Mouse (Mus musculus): ENCODE measurements around the gene Olfr370. TPM values are rescaled to one million over a fixed set of nuclear protein-coding genes. Genes with fewer than 3 reads are reported as not detected.
"Not testable (repeated sequence)": the region's sequence is repeated elsewhere in the genome, so short reads cannot be mapped to it uniquely, and the experiment has no call there.

Olfr370 gene
- 0.06 TPM in 1 of 2 replicates, not detected in the other for polyA plus RNA-seq (2015; fragmentation: Nextera tagmentation; extraction: Ambion mirVana)

GRCm38 (mm10) chr8:83535736-83536135, at the start of gene Olfr370:
Gene Olfr370 (plus strand): TSS chr8:83535780.
- no peak for ATAC-seq
- Histone ChIP-seq H3K9me3 (ENCODE audit: control insufficient read depth, low read length) (no peaks in the 10 kb centered on the region), H3K4me2 (ENCODE audit: low read length) (no peak within 1 kb of the TSS), H3K9ac (ENCODE audit: low read depth, low read length) (no peak within 1 kb of the TSS), H3K27ac (ENCODE audit: low read depth, low read length) (no peak within 1 kb of the TSS), H3K4me1 (ENCODE audit: control insufficient read depth, insufficient read depth, low read depth, low read length) (no peaks in the 10 kb centered on the region), H3K4me3 (ENCODE audit: low read length) (no peak within 1 kb of the TSS), H3K27me3 (replicated peaks; ENCODE audit: control insufficient read depth, insufficient read depth, low read length) (no peaks in the 10 kb centered on the region), H3K36me3 (ENCODE audit: control insufficient read depth, insufficient read depth, low read length) (no peaks in the 10 kb centered on the region)
- WGBS, result 79% methylated on average over 3 of the region's 3 CpGs

- H3K36me3 ChIP-seq (ENCODE audit: control insufficient read depth, insufficient read depth, low read length), result no peaks in the 10 kb centered on the region
- H3K27me3 ChIP-seq (replicated peaks; ENCODE audit: control insufficient read depth, insufficient read depth, low read length), result no peaks in the 10 kb centered on the region
- H3K27ac ChIP-seq (ENCODE audit: low read depth, low read length), result no peak overlapping the region
- ATAC-seq, result no peak
- peaks cover 6% of the 10 kb centered on the region; the same call in 1 of the 2 replicates for H3K9me3 ChIP-seq (ENCODE audit: control insufficient read depth, low read length)
- H3K4me3 ChIP-seq (ENCODE audit: low read length), result no peak overlapping the region
- no peaks in the 10 kb centered on the region for H3K4me1 ChIP-seq (ENCODE audit: control insufficient read depth, insufficient read depth, low read depth, low read length)
- no peak overlapping the region for H3K9ac ChIP-seq (ENCODE audit: low read depth, low read length)
- 85% methylated on average over 3 of the region's 3 CpGs for WGBS
- H3K4me2 ChIP-seq (ENCODE audit: low read length), result no peak overlapping the region
Observed at GRCm38 (mm10) chr8:83511696-83512095, 23.9 kb upstream of the Olfr370 start.

GRCm38 (mm10) chr8:83520432-83520831, 15.1 kb upstream of the Olfr370 start:
- H3K9me3 ChIP-seq (ENCODE audit: control insufficient read depth, low read length), result no peaks in the 10 kb centered on the region
- H3K27me3 ChIP-seq (replicated peaks; ENCODE audit: control insufficient read depth, insufficient read depth, low read length), result no peaks in the 10 kb centered on the region
- H3K36me3 ChIP-seq (ENCODE audit: control insufficient read depth, insufficient read depth, low read length), result no peaks in the 10 kb centered on the region
- no peaks in the 10 kb centered on the region for H3K4me1 ChIP-seq (ENCODE audit: control insufficient read depth, insufficient read depth, low read depth, low read length)
- H3K4me3 ChIP-seq (ENCODE audit: low read length), result no peak overlapping the region
- H3K27ac ChIP-seq (ENCODE audit: low read depth, low read length), result no peak overlapping the region
- H3K9ac ChIP-seq (ENCODE audit: low read depth, low read length), result no peak overlapping the region
- H3K4me2 ChIP-seq (ENCODE audit: low read length), result no peak overlapping the region
- WGBS, result 74% methylated on average over 3 of the region's 3 CpGs
- ATAC-seq, result no peak

- not testable (repeated sequence) for H3K27me3 ChIP-seq (replicated peaks; ENCODE audit: control insufficient read depth, insufficient read depth, low read length); H3K9me3 ChIP-seq (ENCODE audit: control insufficient read depth, low read length); ATAC-seq; H3K4me2 ChIP-seq (ENCODE audit: low read length); H3K27ac ChIP-seq (ENCODE audit: low read depth, low read length); H3K4me1 ChIP-seq (ENCODE audit: control insufficient read depth, insufficient read depth, low read depth, low read length); H3K4me3 ChIP-seq (ENCODE audit: low read length); H3K9ac ChIP-seq (ENCODE audit: low read depth, low read length); H3K36me3 ChIP-seq (ENCODE audit: control insufficient read depth, insufficient read depth, low read length)
- 83% methylated on average over 3 of the region's 3 CpGs for WGBS
Observed at GRCm38 (mm10) chr8:83520907-83521306, 14.7 kb upstream of the Olfr370 start.

- Histone ChIP-seq H3K4me1 (ENCODE audit: control insufficient read depth, insufficient read depth, low read depth, low read length) (no peaks in the 10 kb centered on the region), H3K9ac (ENCODE audit: low read depth, low read length) (no peak overlapping the region), H3K27ac (ENCODE audit: low read depth, low read length) (no peak overlapping the region), H3K27me3 (replicated peaks; ENCODE audit: control insufficient read depth, insufficient read depth, low read length) (no peaks in the 10 kb centered on the region), H3K36me3 (ENCODE audit: control insufficient read depth, insufficient read depth, low read length) (no peaks in the 10 kb centered on the region), H3K9me3 (ENCODE audit: control insufficient read depth, low read length) (no peaks in the 10 kb centered on the region), H3K4me2 (ENCODE audit: low read length) (no peak overlapping the region), H3K4me3 (ENCODE audit: low read length) (no peak overlapping the region)
- no peak for ATAC-seq
- 39% methylated on average over 1 of the region's 1 CpGs for WGBS
Observed at GRCm38 (mm10) chr8:83521310-83521709, 14.3 kb upstream of the Olfr370 start.

GRCm38 (mm10) chr8:83534802-83535201, 778 bp upstream of the Olfr370 start:
- no peak for ATAC-seq
- H3K4me3 ChIP-seq (ENCODE audit: low read length), result no peak overlapping the region
- H3K9ac ChIP-seq (ENCODE audit: low read depth, low read length), result no peak overlapping the region
- H3K36me3 ChIP-seq (ENCODE audit: control insufficient read depth, insufficient read depth, low read length), result no peaks in the 10 kb centered on the region
- no peaks in the 10 kb centered on the region for H3K27me3 ChIP-seq (replicated peaks; ENCODE audit: control insufficient read depth, insufficient read depth, low read length)
- H3K27ac ChIP-seq (ENCODE audit: low read depth, low read length), result no peak overlapping the region
- WGBS, result 79% methylated on average over 2 of the region's 2 CpGs
- H3K9me3 ChIP-seq (ENCODE audit: control insufficient read depth, low read length), result no peaks in the 10 kb centered on the region
- no peak overlapping the region for H3K4me2 ChIP-seq (ENCODE audit: low read length)
- no peaks in the 10 kb centered on the region for H3K4me1 ChIP-seq (ENCODE audit: control insufficient read depth, insufficient read depth, low read depth, low read length)

- Histone ChIP-seq H3K27ac (ENCODE audit: low read depth, low read length) (no peak overlapping the region), H3K27me3 (replicated peaks; ENCODE audit: control insufficient read depth, insufficient read depth, low read length) (no peaks in the 10 kb centered on the region), H3K4me3 (ENCODE audit: low read length) (no peak overlapping the region), H3K36me3 (ENCODE audit: control insufficient read depth, insufficient read depth, low read length) (no peaks in the 10 kb centered on the region), H3K9me3 (ENCODE audit: control insufficient read depth, low read length) (no peaks in the 10 kb centered on the region), H3K4me1 (ENCODE audit: control insufficient read depth, insufficient read depth, low read depth, low read length) (peaks cover 4% of the 10 kb centered on the region), H3K4me2 (ENCODE audit: low read length) (no peak overlapping the region), H3K9ac (ENCODE audit: low read depth, low read length) (no peak overlapping the region)
- WGBS, result 87% methylated on average over 3 of the region's 3 CpGs
- no peak for ATAC-seq
Observed at GRCm38 (mm10) chr8:83562669-83563068, 27.1 kb downstream of the Olfr370 start.

- peaks cover 10% of the 10 kb centered on the region for H3K4me1 ChIP-seq (ENCODE audit: control insufficient read depth, insufficient read depth, low read depth, low read length)
- no peak overlapping the region for H3K4me2 ChIP-seq (ENCODE audit: low read length)
- H3K4me3 ChIP-seq (ENCODE audit: low read length), result no peak overlapping the region
- no peak for ATAC-seq
- no peaks in the 10 kb centered on the region for H3K9me3 ChIP-seq (ENCODE audit: control insufficient read depth, low read length)
- no peaks in the 10 kb centered on the region for H3K27me3 ChIP-seq (replicated peaks; ENCODE audit: control insufficient read depth, insufficient read depth, low read length)
- 73% methylated on average over 4 of the region's 4 CpGs for WGBS
- no peak overlapping the region for H3K27ac ChIP-seq (ENCODE audit: low read depth, low read length)
- H3K36me3 ChIP-seq (ENCODE audit: control insufficient read depth, insufficient read depth, low read length), result no peaks in the 10 kb centered on the region
- no peak overlapping the region for H3K9ac ChIP-seq (ENCODE audit: low read depth, low read length)
Observed at GRCm38 (mm10) chr8:83563246-83563645, 27.7 kb downstream of the Olfr370 start.

- peaks cover 13% of the 10 kb centered on the region for H3K4me1 ChIP-seq (ENCODE audit: control insufficient read depth, insufficient read depth, low read depth, low read length)
- WGBS, result 79% methylated on average over 9 of the region's 9 CpGs
- H3K9ac ChIP-seq (ENCODE audit: low read depth, low read length), result no peak overlapping the region
- no peaks in the 10 kb centered on the region for H3K27me3 ChIP-seq (replicated peaks; ENCODE audit: control insufficient read depth, insufficient read depth, low read length)
- no peak overlapping the region for H3K4me2 ChIP-seq (ENCODE audit: low read length)
- H3K36me3 ChIP-seq (ENCODE audit: control insufficient read depth, insufficient read depth, low read length), result peaks cover 4% of the 10 kb centered on the region; the same call in 1 of the 2 replicates
- H3K9me3 ChIP-seq (ENCODE audit: control insufficient read depth, low read length), result no peaks in the 10 kb centered on the region
- H3K27ac ChIP-seq (ENCODE audit: low read depth, low read length), result no peak overlapping the region
- ATAC-seq, result peak; percentile 27
- H3K4me3 ChIP-seq (ENCODE audit: low read length), result no peak overlapping the region
Observed at GRCm38 (mm10) chr8:83565731-83566375, 30.3 kb downstream of the Olfr370 start.
